Mouse (Mus musculus) hindbrain, embryonic 14.5 days (tissue): ENCODE measurements at regions not wholly inside any gene's neighbourhood (a gene's known extent, or its start where the extent isn't known, plus 50 kb on each side); places are given as distances from the start of the nearest gene placed in this dataset.

Experiments
- ATAC-seq: fragments of 200-750 bp; cut with Nextera tagmentation; 2 replicates; pipeline ENCODE4 v1.8.0; 2017; ENCODE audit warnings: moderate number of reproducible peaks, mild to moderate bottlenecking, moderate TSS enrichment, moderate library complexity; ENCODE audit not compliant: low FRiP score
- DNase-seq: peaks from one replicate; pipeline ENCODE4 v3.0.0-alpha.2; 2015; ENCODE audit warnings: low spot score
- H3K27ac ChIP-seq: fragments of 300-500 bp; sonication (generic); 2 replicates; pipeline ENCODE4 v1.5.1; 2014; ENCODE audit warnings: mild to moderate bottlenecking, moderate library complexity
- H3K27me3 ChIP-seq: fragments of 300-500 bp; sonication (generic); 2 replicates; pipeline ENCODE4 v1.6.1; 2014; ENCODE audit warnings: mild to moderate bottlenecking, low read length, mixed read lengths; ENCODE audit not compliant: control insufficient read depth, insufficient read depth
- H3K36me3 ChIP-seq: fragments of 300-500 bp; sonication (generic); replicated peaks from 2 replicates; pipeline ENCODE4 v1.6.1; 2014; ENCODE audit not compliant: control insufficient read depth, insufficient read depth
- H3K4me1 ChIP-seq: fragments of 300-500 bp; sonication (generic); replicated peaks from 2 replicates; pipeline ENCODE4 v1.6.1; 2014; ENCODE audit warnings: antibody characterized with exemption, low read length, mixed read lengths; ENCODE audit not compliant: control insufficient read depth, insufficient read depth
- H3K4me2 ChIP-seq: fragments of 300-500 bp; sonication (generic); replicated peaks from 2 replicates; pipeline ENCODE4 v1.6.1; 2014; ENCODE audit warnings: mild to moderate bottlenecking, moderate library complexity
- H3K4me3 ChIP-seq: fragments of 300-500 bp; sonication (generic); replicated peaks from 2 replicates; pipeline ENCODE4 v1.5.1; 2014; ENCODE audit warnings: mild to moderate bottlenecking, low read length
- H3K9ac ChIP-seq: fragments of 300-500 bp; sonication (generic); 2 replicates; pipeline ENCODE4 v1.6.1; 2014
- H3K9me3 ChIP-seq: fragments of 300-500 bp; sonication (generic); 2 replicates; pipeline ENCODE4 v1.6.1; 2016; ENCODE audit warnings: low read length; ENCODE audit not compliant: control insufficient read depth
- WGBS: fragments of 180-500 bp; shearing (Covaris S2); extraction: QIAGEN DNeasy Blood & Tissue Kit; methylation state at CpG from one replicate; pipeline ENCODE4 v1.1.7; 2014; 5-methylcytosine and 5-hydroxymethylcytosine counted together

DNA sequence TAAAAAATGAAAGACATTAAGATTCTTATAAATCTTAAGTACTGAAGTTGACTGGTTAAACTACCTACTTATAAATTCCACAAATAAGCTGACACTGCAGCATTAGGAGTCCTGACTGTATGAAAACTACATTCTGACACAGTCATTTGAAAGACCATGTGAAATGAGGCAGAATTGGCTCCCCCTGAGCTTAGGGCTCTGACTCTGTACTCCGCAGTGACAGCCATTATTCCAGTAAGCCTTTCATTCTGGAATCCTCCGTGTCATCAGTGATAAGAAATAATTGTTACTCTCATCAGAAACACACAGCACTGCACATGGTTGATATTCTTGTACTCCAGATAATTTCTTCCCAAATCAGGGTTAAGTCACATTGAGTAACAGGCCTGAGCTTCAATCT is 610.3 kb upstream of the Cox7c start:
- no peak overlapping the region for H3K9ac ChIP-seq
- no peak overlapping the region for H3K4me3 ChIP-seq
- H3K27me3 ChIP-seq = no peaks in the 10 kb centered on the region
- no peak overlapping the region for H3K27ac ChIP-seq
- DNase-seq = no peak
- no peaks in the 10 kb centered on the region for H3K36me3 ChIP-seq
- no peaks in the 10 kb centered on the region for H3K4me1 ChIP-seq
- H3K4me2 ChIP-seq = no peak overlapping the region
- no peak for ATAC-seq
- WGBS = 69% methylated on average over 2 of the region's 2 CpGs
- no peaks in the 10 kb centered on the region for H3K9me3 ChIP-seq

DNA sequence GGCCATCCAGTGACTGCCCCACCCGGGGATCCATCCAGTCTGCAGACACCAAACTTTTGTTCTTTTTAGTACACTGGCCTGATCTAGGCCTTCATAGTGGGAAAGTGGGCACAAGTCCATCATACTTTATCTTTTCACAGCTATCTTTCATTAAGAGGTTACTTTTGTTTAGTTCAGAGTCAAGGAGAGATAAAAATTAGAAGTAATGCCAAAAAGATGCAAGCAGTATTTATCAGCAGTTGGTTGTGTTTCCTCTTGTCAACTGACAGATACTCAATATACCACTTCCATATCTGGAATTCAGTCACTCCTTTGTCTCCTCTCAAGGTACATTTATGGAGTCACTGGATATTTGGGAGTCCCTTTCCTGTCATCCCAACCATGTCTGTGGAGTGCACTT is 575.1 kb upstream of the Cox7c start:
- no peaks in the 10 kb centered on the region for H3K36me3 ChIP-seq
- H3K4me3 ChIP-seq = no peak overlapping the region
- ATAC-seq (no peak), DNase-seq (no peak)
- no peaks in the 10 kb centered on the region for H3K4me1 ChIP-seq
- H3K9me3 ChIP-seq = no peaks in the 10 kb centered on the region
- H3K9ac ChIP-seq = no peak overlapping the region
- no peak overlapping the region for H3K27ac ChIP-seq
- no peaks in the 10 kb centered on the region for H3K27me3 ChIP-seq
- WGBS = 95% methylated on average over 1 of the region's 1 CpGs
- no peak overlapping the region for H3K4me2 ChIP-seq

DNA sequence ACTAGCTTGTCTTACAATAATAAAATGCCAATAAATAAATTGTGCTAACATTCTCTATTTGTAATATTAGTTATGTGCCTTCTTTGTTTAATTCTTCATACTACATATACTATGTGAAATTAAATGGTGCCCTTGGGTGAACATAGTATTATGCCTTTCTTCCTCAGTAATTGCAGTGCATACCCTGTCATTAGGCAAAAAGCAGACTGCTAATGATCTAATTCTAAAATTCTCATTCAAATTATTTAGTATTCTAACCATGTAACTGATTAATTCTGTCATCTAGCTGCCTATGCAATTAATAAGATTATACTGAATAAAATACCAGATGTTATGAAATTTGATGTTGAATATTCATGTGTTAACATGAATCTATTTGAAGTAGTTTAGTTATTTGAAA is 555.3 kb upstream of the Cox7c start:
- no peaks in the 10 kb centered on the region for H3K9me3 ChIP-seq
- no peak overlapping the region for H3K4me3 ChIP-seq
- H3K36me3 ChIP-seq = no peaks in the 10 kb centered on the region
- H3K27me3 ChIP-seq = no peaks in the 10 kb centered on the region
- no peak overlapping the region for H3K27ac ChIP-seq
- ATAC-seq = peak; percentile 43; the same call in 1 of the 2 replicates
- no peak for DNase-seq
- H3K9ac ChIP-seq = no peak overlapping the region
- H3K4me1 ChIP-seq = no peaks in the 10 kb centered on the region
- no peak overlapping the region for H3K4me2 ChIP-seq

DNA sequence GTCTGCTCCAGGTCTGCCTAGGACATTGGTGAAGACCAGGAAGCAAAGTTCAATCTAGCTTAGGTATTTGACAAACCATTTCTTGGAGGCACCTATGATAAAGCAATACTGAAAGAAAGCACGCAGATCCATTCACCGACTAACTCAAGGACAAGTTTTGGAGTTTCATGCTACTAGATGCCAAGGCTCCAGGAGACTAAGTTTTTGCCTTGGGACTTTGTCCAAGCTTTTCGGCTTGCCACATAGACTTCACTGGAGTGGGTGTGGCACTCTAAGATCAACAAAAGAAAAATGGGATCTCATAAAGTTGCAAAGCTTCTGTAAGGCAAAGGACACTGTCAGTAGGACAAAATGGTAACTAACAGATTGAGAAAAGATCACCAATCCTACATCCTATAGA is 548.4 kb upstream of the Cox7c start:
- Histone ChIP-seq H3K9me3 (no peaks in the 10 kb centered on the region), H3K27me3 (no peaks in the 10 kb centered on the region), H3K4me2 (no peak overlapping the region), H3K27ac (no peak overlapping the region), H3K36me3 (no peaks in the 10 kb centered on the region), H3K4me1 (no peaks in the 10 kb centered on the region), H3K9ac (no peak overlapping the region), H3K4me3 (no peak overlapping the region)
- no peak for ATAC-seq
- DNase-seq = no peak
- WGBS = 96% methylated on average over 3 of the region's 3 CpGs

DNA sequence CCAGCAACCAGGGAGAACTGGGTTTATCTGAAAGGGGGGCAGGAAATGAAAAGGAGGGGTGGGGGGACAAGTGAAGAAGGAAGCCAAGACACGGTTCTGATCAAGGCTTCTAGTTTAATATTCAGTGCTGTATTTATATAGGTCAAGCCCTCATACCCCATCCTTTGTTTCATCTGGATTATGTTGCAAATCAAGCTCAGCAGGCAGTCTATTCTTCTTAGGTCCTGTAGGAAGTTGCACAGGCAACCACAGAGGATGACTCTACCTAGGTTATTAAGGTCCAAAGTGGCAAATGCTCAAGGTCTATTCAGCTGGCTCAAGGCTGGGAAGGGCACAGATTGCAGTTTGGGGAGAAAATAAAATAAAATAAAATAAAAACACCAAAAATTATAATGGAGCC is 525.2 kb upstream of the Cox7c start:
- no peak for DNase-seq
- no peak overlapping the region for H3K4me2 ChIP-seq
- H3K36me3 ChIP-seq = no peaks in the 10 kb centered on the region
- no peak overlapping the region for H3K27ac ChIP-seq
- WGBS = 11% methylated on average over 1 of the region's 1 CpGs
- no peaks in the 10 kb centered on the region for H3K4me1 ChIP-seq
- H3K27me3 ChIP-seq = no peaks in the 10 kb centered on the region
- H3K9ac ChIP-seq = no peak overlapping the region
- H3K4me3 ChIP-seq = no peak overlapping the region
- ATAC-seq = no peak
- no peaks in the 10 kb centered on the region for H3K9me3 ChIP-seq

DNA sequence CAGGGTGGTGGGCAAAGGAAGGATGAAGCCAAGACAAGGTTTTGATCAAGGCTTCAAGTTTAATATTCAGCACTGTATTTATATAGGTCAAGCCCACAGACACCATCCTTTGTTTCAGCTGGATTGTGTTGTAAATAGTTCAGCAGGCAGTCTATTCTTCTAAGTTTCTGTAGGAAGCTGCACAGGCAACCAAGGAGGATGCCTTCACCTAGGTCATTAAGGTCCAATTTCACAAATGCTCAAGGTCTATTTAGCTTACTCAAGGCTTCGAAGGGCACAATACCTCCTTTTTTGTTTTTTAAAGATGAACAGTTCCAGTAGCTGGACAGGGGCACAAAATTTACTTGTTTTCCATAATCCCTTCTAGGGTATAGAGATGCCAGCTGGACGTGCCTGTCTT is 508.9 kb upstream of the Cox7c start:
- no peaks in the 10 kb centered on the region for H3K4me1 ChIP-seq
- no peaks in the 10 kb centered on the region for H3K27me3 ChIP-seq
- H3K9ac ChIP-seq = no peak overlapping the region
- ATAC-seq = no peak
- 85% methylated on average over 2 of the region's 2 CpGs for WGBS
- H3K4me2 ChIP-seq = no peak overlapping the region
- no peaks in the 10 kb centered on the region for H3K9me3 ChIP-seq
- H3K27ac ChIP-seq = no peak overlapping the region
- no peak overlapping the region for H3K4me3 ChIP-seq
- H3K36me3 ChIP-seq = no peaks in the 10 kb centered on the region
- no peak for DNase-seq
